Mouse (Mus musculus): ENCODE results near the gene Klc1.

The Klc1 gene

GRCm38 (mm10) chr12:111770651-111771050 lies 12.0 kb downstream of the Klc1 start:
- no peak for DNase-seq (ENCODE audit: low spot score in 2 of 2)

GRCm38 (mm10) chr12:111774156-111774555 lies 15.5 kb downstream of the Klc1 start:
- no peak for DNase-seq (ENCODE audit: low spot score in 2 of 2)

- no peak for DNase-seq (ENCODE audit: low spot score in 2 of 2)
These were observed 16.2 kb downstream of the Klc1 start for GRCm38 (mm10) chr12:111774845-111775244.

- DNase-seq (ENCODE audit: low spot score in 2 of 2), result no peak
These were observed 19.3 kb downstream of the Klc1 start for GRCm38 (mm10) chr12:111777919-111778318.

GRCm38 (mm10) chr12:111779544-111779943 lies 20.9 kb downstream of the Klc1 start:
- no peak for DNase-seq (ENCODE audit: low spot score in 2 of 2)

- DNase-seq (ENCODE audit: low spot score in 2 of 2), result no peak
These were observed 26.5 kb downstream of the Klc1 start for GRCm38 (mm10) chr12:111785174-111785573.

- no peak for DNase-seq (ENCODE audit: low spot score in 2 of 2)
These were observed 28.4 kb downstream of the Klc1 start for GRCm38 (mm10) chr12:111787015-111787414.

- no peak for DNase-seq (ENCODE audit: low spot score in 2 of 2)
These were observed 31.4 kb downstream of the Klc1 start for GRCm38 (mm10) chr12:111790090-111790489.

GRCm38 (mm10) chr12:111790631-111791030 lies 32.0 kb downstream of the Klc1 start:
- DNase-seq (ENCODE audit: low spot score in 2 of 2), result no peak

- no peak for DNase-seq (ENCODE audit: low spot score in 2 of 2)
These were observed 32.9 kb downstream of the Klc1 start for GRCm38 (mm10) chr12:111791474-111792104.

- DNase-seq (ENCODE audit: low spot score in 2 of 2), result no peak
These were observed 35.5 kb downstream of the Klc1 start for GRCm38 (mm10) chr12:111794102-111794501.

- DNase-seq (ENCODE audit: low spot score in 2 of 2), result no peak
These were observed 36.0 kb downstream of the Klc1 start for GRCm38 (mm10) chr12:111794526-111795179.

GRCm38 (mm10) chr12:111795180-111795895 lies 36.7 kb downstream of the Klc1 start:
- DNase-seq (ENCODE audit: low spot score in 2 of 2), result no peak

GRCm38 (mm10) chr12:111797251-111797650 lies 38.6 kb downstream of the Klc1 start:
- DNase-seq (ENCODE audit: low spot score in 2 of 2), result no peak

GRCm38 (mm10) chr12:111798493-111798892 lies 39.8 kb downstream of the Klc1 start:
- DNase-seq (ENCODE audit: low spot score in 2 of 2), result no peak

- DNase-seq (ENCODE audit: low spot score in 2 of 2), result no peak
These were observed 42.0 kb downstream of the Klc1 start for GRCm38 (mm10) chr12:111800459-111801183.

- no peak for DNase-seq (ENCODE audit: low spot score in 2 of 2)
These were observed 44.9 kb downstream of the Klc1 start for GRCm38 (mm10) chr12:111803538-111803937.

- DNase-seq (ENCODE audit: low spot score in 2 of 2), result no peak
These were observed 50.1 kb downstream of the Klc1 start for GRCm38 (mm10) chr12:111808775-111809174.

GRCm38 (mm10) chr12:111809762-111810161 lies 51.1 kb downstream of the Klc1 start:
- DNase-seq (ENCODE audit: low spot score in 2 of 2), result peak; percentile 24 to 28

GRCm38 (mm10) chr12:111812075-111812474 lies 53.4 kb downstream of the Klc1 start:
- no peak for DNase-seq (ENCODE audit: low spot score in 2 of 2)

- DNase-seq (ENCODE audit: low spot score in 2 of 2), result no peak
These were observed 54.0 kb downstream of the Klc1 start for GRCm38 (mm10) chr12:111812611-111813010.

GRCm38 (mm10) chr12:111813111-111813765 lies 54.6 kb downstream of the Klc1 start:
- no peak for DNase-seq (ENCODE audit: low spot score in 2 of 2)

Data from spleen, postnatal 14 days (tissue).